Mouse (Mus musculus) heart, embryonic 11.5 days (tissue): ENCODE data around the gene Caml. TPM values are rescaled to one million over a fixed set of nuclear protein-coding genes. Genes with fewer than 3 reads are reported as not detected.

ENCODE experiments used
- ATAC-seq: fragments of 200-750 bp; cut with Nextera tagmentation; replicated peaks from 2 replicates; pipeline ENCODE4 v1.8.0; 2017; ENCODE audit warnings: moderate library complexity; ENCODE audit not compliant: insufficient number of reproducible peaks, low FRiP score, low TSS enrichment
- H3K27ac ChIP-seq: fragments of 300-500 bp; sonication (generic); 2 replicates; pipeline ENCODE4 v1.5.1; 2014; ENCODE audit warnings: mild to moderate bottlenecking, low read depth, low read length
- H3K27me3 ChIP-seq: fragments of 300-500 bp; sonication (generic); 2 replicates; pipeline ENCODE4 v1.6.1; 2014; ENCODE audit warnings: mild to moderate bottlenecking, low read length, mixed read lengths; ENCODE audit not compliant: control insufficient read depth, insufficient read depth
- H3K36me3 ChIP-seq: fragments of 300-500 bp; sonication (generic); 2 replicates; pipeline ENCODE4 v1.6.1; 2014; ENCODE audit warnings: mild to moderate bottlenecking, low read length, moderate library complexity, mixed read lengths; ENCODE audit not compliant: control insufficient read depth, insufficient read depth
- H3K4me1 ChIP-seq: fragments of 300-500 bp; sonication (generic); 2 replicates; pipeline ENCODE4 v1.6.1; 2014; ENCODE audit warnings: low read length; ENCODE audit not compliant: control insufficient read depth, insufficient read depth
- H3K4me2 ChIP-seq: fragments of 300-500 bp; sonication (generic); 2 replicates; pipeline ENCODE4 v1.6.1; 2014; ENCODE audit warnings: mild to moderate bottlenecking, moderate library complexity
- H3K4me3 ChIP-seq: fragments of 300-500 bp; sonication (generic); 2 replicates; pipeline ENCODE4 v1.5.1; 2014; ENCODE audit warnings: low read depth, low read length
- H3K9ac ChIP-seq: fragments of 300-500 bp; sonication (generic); 2 replicates; pipeline ENCODE4 v1.6.1; 2014; ENCODE audit warnings: mild to moderate bottlenecking, low read depth, low read length, moderate library complexity
- H3K9me3 ChIP-seq: fragments of 300-500 bp; sonication (generic); replicated peaks from 2 replicates; pipeline ENCODE4 v1.6.1; 2016; ENCODE audit warnings: low read length; ENCODE audit not compliant: control insufficient read depth
- WGBS: fragments of 180-500 bp; shearing (Covaris S2); extraction: QIAGEN DNeasy Blood & Tissue Kit; methylation state at CpG from one replicate; pipeline ENCODE4 v1.1.7; 2014; ENCODE audit not compliant: insufficient replicate concordance; 5-methylcytosine and 5-hydroxymethylcytosine counted together
- polyA plus RNA-seq: library from polyadenylated mRNA; unstranded; fragments of >200 nt; fragmentation: Nextera tagmentation; extraction: Ambion mirVana; gene quantifications from 2 replicates; pipeline ENCODE4 v1.2.1, GENCODE M21; 2014

The Caml gene
- polyA plus RNA-seq, 1 experiment from 2014 or later, result 36.4 TPM

- Histone ChIP-seq H3K36me3 (peaks cover 24% of the 10 kb centered on the region), H3K27me3 (no peaks in the 10 kb centered on the region), H3K4me3 (peak overlapping the region; percentile 89), H3K9me3 (no peaks in the 10 kb centered on the region), H3K4me1 (peaks cover 8% of the 10 kb centered on the region), H3K9ac (peak overlapping the region; percentile 90), H3K27ac (peak overlapping the region; percentile 52; the same call in 1 of the 2 replicates), H3K4me2 (peak overlapping the region; percentile 77)
- under 1% methylated on average over 31 of the region's 31 CpGs for WGBS
- peak; percentile 42; the same call in 1 of the 2 replicates for ATAC-seq
These were observed 29.5 kb upstream of the Caml start for GRCm38 (mm10) chr13:55593254-55593747.

GRCm38 (mm10) chr13:55595375-55595774 lies 27.4 kb upstream of the Caml start:
- Histone ChIP-seq H3K9ac (no peak overlapping the region), H3K9me3 (no peaks in the 10 kb centered on the region), H3K27me3 (no peaks in the 10 kb centered on the region), H3K36me3 (peaks cover 24% of the 10 kb centered on the region), H3K4me1 (peaks cover 8% of the 10 kb centered on the region), H3K4me3 (no peak overlapping the region), H3K4me2 (no peak overlapping the region), H3K27ac (no peak overlapping the region)
- 89% methylated on average over 12 of the region's 12 CpGs for WGBS
- ATAC-seq, result no peak

- Histone ChIP-seq H3K36me3 (peaks cover 24% of the 10 kb centered on the region), H3K4me1 (peaks cover 13% of the 10 kb centered on the region), H3K27ac (no peak overlapping the region), H3K4me2 (no peak overlapping the region), H3K4me3 (no peak overlapping the region), H3K9me3 (no peaks in the 10 kb centered on the region), H3K9ac (no peak overlapping the region), H3K27me3 (no peaks in the 10 kb centered on the region)
- ATAC-seq, result no peak
- WGBS, result 90% methylated on average over 12 of the region's 12 CpGs
These were observed 26.0 kb upstream of the Caml start for GRCm38 (mm10) chr13:55596802-55597201.

- H3K4me3 ChIP-seq, result peak within 1 kb of the TSS; percentile 79
- WGBS, result 10% methylated on average over 50 of the region's 51 CpGs
- H3K4me1 ChIP-seq, result peaks cover 8% of the 10 kb centered on the region; the same call in 1 of the 2 replicates
- ATAC-seq, result peak; percentile 82
- H3K27ac ChIP-seq, result no peak within 1 kb of the TSS
- H3K4me2 ChIP-seq, result peak within 1 kb of the TSS; percentile 67
- no peaks in the 10 kb centered on the region for H3K27me3 ChIP-seq
- H3K36me3 ChIP-seq, result peaks cover 28% of the 10 kb centered on the region
- peak within 1 kb of the TSS; percentile 82 for H3K9ac ChIP-seq
- H3K9me3 ChIP-seq, result no peaks in the 10 kb centered on the region
These were observed 23.0 kb upstream of the Caml start, which contains the start of gene B4galt7 for GRCm38 (mm10) chr13:55599566-55600540. TSS of gene B4galt7 (plus strand) at chr13:55599896.

GRCm38 (mm10) chr13:55600657-55601056 lies 22.1 kb upstream of the Caml start:
- 22% methylated on average over 9 of the region's 9 CpGs for WGBS
- peak overlapping the region; percentile 82 for H3K9ac ChIP-seq
- peaks cover 5% of the 10 kb centered on the region; the same call in 1 of the 2 replicates for H3K4me1 ChIP-seq
- no peaks in the 10 kb centered on the region for H3K27me3 ChIP-seq
- H3K9me3 ChIP-seq, result no peaks in the 10 kb centered on the region
- peak overlapping the region; percentile 67 for H3K4me2 ChIP-seq
- H3K4me3 ChIP-seq, result peak overlapping the region; percentile 79
- no peak for ATAC-seq
- H3K27ac ChIP-seq, result no peak overlapping the region
- peaks cover 22% of the 10 kb centered on the region for H3K36me3 ChIP-seq

- no peak for ATAC-seq
- Histone ChIP-seq H3K27me3 (no peaks in the 10 kb centered on the region), H3K9ac (no peak overlapping the region), H3K4me2 (no peak overlapping the region), H3K9me3 (no peaks in the 10 kb centered on the region), H3K27ac (no peak overlapping the region), H3K4me3 (no peak overlapping the region), H3K36me3 (peaks cover 21% of the 10 kb centered on the region), H3K4me1 (peaks cover 5% of the 10 kb centered on the region; the same call in 1 of the 2 replicates)
- WGBS, result 2% methylated on average over 3 of the region's 3 CpGs
These were observed 21.2 kb upstream of the Caml start for GRCm38 (mm10) chr13:55601611-55602010.

- WGBS, result 87% methylated on average over 3 of the region's 3 CpGs
- no peak for ATAC-seq
- Histone ChIP-seq H3K36me3 (peaks cover 14% of the 10 kb centered on the region; the same call in 1 of the 2 replicates), H3K9ac (no peak overlapping the region), H3K4me3 (no peak overlapping the region), H3K27me3 (no peaks in the 10 kb centered on the region), H3K4me2 (no peak overlapping the region), H3K9me3 (no peaks in the 10 kb centered on the region), H3K4me1 (peaks cover 5% of the 10 kb centered on the region; the same call in 1 of the 2 replicates), H3K27ac (no peak overlapping the region)
These were observed 18.2 kb upstream of the Caml start for GRCm38 (mm10) chr13:55604606-55605005.

GRCm38 (mm10) chr13:55606899-55607623 lies 15.7 kb upstream of the Caml start:
- no peak for ATAC-seq

More at GRCm38 (mm10) chr13:55606899-55607623, 15.7 kb upstream of the Caml start:
- Histone ChIP-seq H3K9ac (no peak overlapping the region), H3K4me3 (no peak overlapping the region), H3K4me2 (no peak overlapping the region), H3K9me3 (no peaks in the 10 kb centered on the region), H3K36me3 (peaks cover 14% of the 10 kb centered on the region; the same call in 1 of the 2 replicates), H3K4me1 (no peaks in the 10 kb centered on the region), H3K27ac (no peak overlapping the region), H3K27me3 (no peaks in the 10 kb centered on the region)
- 75% methylated on average over 10 of the region's 10 CpGs for WGBS
